Mouse (Mus musculus) CH12.LX (cell line): ENCODE data around the gene Gm3625.

Source experiments
- CHD2 ChIP-seq: IDR thresholded peaks from 2 replicates; pipeline ENCODE4 v1.6.1; 2011; ENCODE audit warnings: low read length, improper control_type of control experiment
- CTCF ChIP-seq, 2 experiments: IDR thresholded peaks in 1 of 2; conservative IDR thresholded peaks in 1 of 2; 2 replicates each; pipeline ENCODE4 v1.5.1; 2011 to 2012; ENCODE audit warnings: low read depth in 2 of 2, low read length in 2 of 2, improper control_type of control experiment in 1 of 2, inconsistent platforms in 1 of 2, mild to moderate bottlenecking in 1 of 2, moderate library complexity in 1 of 2
- HCFC1 ChIP-seq: IDR thresholded peaks from 2 replicates; pipeline ENCODE4 v1.6.1; 2012; ENCODE audit warnings: low read depth, mild to moderate bottlenecking, inconsistent platforms, low read length, improper control_type of control experiment
- KAT2A ChIP-seq: IDR thresholded peaks from 2 replicates; pipeline ENCODE4 v1.6.1; 2012; ENCODE audit warnings: low read length, improper control_type of control experiment, inconsistent platforms; ENCODE audit not compliant: insufficient replicate concordance
- MXI1 ChIP-seq: IDR thresholded peaks from 2 replicates; pipeline ENCODE4 v1.6.1; 2011; ENCODE audit warnings: mild to moderate bottlenecking, low read depth, low read length, improper control_type of control experiment
- POLR2A ChIP-seq: IDR thresholded peaks from 2 replicates; pipeline ENCODE4 v1.6.1; 2011; ENCODE audit warnings: low read depth, mild to moderate bottlenecking, improper control_type of control experiment, low read length
- TBP ChIP-seq: conservative IDR thresholded peaks from 2 replicates; pipeline ENCODE4 v1.6.1; 2011; ENCODE audit warnings: low read depth, low read length, improper control_type of control experiment
- ZNF384 ChIP-seq: IDR thresholded peaks from 2 replicates; pipeline ENCODE4 v1.6.1; 2012; ENCODE audit warnings: low read depth, low read length, improper control_type of control experiment, inconsistent platforms

DNA sequence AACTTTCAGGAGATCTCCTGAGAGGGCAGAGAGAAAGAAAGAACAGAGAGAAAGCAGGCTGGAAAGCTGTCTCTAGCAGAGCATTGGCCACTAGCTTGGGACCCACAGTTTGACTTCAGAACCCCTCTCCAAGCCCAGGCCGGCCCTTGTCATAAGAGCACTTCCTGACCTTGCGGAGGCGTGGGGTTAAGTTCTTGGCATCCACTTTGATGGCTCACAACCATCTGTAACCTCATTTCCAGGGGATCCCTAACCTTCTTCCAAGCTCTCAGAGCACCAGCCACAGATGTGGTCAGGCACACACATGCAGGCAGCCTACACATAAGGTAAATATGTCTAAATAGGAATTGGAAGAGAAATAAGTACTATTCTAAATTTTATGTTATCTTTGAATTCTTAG is 35.3 kb downstream of the Gm3625 start:
- no peak for TF ChIP-seq ZNF384
- no peak for TF ChIP-seq HCFC1
- TF ChIP-seq POLR2A: no peak
- no peak for TF ChIP-seq MXI1
- no peak for TF ChIP-seq CHD2
- no peak for TF ChIP-seq CTCF (conservative IDR thresholded peaks at IDR 0.05 in 1 of 2, IDR thresholded peaks at IDR 0.05 in 1 of 2; ENCODE audit: low read depth in 2 of 2, low read length in 2 of 2)
- TF ChIP-seq KAT2A: no peak
- TF ChIP-seq TBP: no peak
